Mouse (Mus musculus) urinary bladder, adult 18-20 months (tissue): ENCODE data around the gene Neurod2.

Experiments
- DNase-seq, 2 experiments: peaks; one replicate each; pipeline ENCODE4 v3.0.0; 2022; ENCODE audit warnings: low spot score in 2 of 2, mixed read lengths in 2 of 2

Neurod2 gene

DNA sequence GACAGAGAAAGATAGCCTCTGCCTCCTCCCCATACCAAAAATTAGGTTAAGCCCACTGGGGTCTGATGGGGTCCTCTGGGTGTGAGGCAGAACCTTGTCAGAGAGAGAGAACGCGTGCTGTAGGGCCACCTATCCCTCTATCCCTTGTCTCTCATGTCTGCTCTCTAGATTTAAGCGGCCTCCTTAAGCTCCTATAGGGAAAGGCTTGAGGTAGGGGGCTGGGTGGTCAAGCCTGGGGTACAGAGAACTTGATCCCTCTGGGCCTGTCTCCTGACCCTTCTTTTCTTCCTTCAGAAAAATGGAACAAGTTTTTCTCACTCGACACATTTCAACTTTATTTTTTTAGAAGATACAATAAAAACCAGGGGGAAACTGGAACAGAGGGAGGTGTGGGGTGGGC, 3.4 kb upstream of the Neurod2 start:
- DNase-seq, result no peak

DNA sequence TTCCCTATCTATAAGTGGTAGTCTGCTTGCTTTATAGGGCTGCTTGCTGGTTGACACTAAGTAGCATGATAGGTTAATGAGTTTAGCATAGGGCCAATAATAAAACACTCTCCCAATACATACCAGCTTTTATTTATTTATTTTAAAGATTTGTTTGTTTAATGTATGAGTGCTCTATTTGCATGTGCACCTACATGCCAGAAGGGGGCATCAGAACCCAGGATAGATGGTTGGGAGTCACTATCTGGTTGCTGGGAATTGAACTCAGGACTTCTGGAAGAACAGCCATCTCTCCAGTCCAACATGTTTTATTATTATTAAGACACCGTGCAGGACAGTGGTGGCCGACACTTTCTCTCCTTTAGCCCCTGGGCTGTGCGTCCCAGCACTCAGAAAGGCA, 2.7 kb upstream of the Neurod2 start:
- DNase-seq, result no peak

DNA sequence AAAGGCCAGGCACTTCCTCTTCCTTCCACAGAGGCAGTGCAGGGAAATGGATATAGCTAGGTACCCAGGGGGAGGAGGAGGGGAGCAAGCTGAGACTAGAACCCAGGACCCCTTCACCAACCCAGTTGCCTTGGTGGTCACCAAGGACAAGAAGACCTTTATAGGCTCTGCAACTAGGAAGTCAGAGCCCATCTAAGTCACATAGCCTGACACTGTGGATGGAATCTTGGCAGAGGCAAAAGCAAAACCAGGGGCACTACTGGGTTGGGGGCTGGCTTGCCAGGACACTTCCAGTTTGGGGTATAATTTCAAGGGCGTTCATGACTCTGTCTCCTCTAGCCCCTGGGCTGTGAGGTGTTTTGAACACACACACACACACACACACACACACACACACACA, 2.0 kb upstream of the Neurod2 start:
- no peak for DNase-seq

DNA sequence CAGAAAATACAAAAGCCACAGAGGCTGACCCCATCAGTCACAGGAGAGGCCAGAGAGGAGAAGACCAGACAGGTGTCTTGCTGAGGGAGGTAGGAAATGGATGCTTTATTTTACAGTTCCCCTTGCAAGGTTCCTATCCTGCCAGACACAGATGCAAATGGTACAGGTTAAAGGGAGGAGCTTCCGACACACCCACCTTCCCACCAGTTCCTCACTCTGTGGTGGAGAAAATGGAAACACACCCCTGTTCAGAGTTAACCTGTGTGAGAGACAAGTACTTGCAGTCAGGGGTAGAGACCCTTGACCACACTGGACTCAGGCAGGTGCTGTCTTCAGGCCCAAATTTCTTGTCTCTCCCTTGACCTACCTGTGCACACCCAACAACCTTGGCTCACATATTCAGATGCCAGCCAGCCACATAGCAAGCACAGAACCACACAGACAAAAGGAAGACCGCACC, 1.3 kb upstream of the Neurod2 start:
- DNase-seq, result no peak

DNA sequence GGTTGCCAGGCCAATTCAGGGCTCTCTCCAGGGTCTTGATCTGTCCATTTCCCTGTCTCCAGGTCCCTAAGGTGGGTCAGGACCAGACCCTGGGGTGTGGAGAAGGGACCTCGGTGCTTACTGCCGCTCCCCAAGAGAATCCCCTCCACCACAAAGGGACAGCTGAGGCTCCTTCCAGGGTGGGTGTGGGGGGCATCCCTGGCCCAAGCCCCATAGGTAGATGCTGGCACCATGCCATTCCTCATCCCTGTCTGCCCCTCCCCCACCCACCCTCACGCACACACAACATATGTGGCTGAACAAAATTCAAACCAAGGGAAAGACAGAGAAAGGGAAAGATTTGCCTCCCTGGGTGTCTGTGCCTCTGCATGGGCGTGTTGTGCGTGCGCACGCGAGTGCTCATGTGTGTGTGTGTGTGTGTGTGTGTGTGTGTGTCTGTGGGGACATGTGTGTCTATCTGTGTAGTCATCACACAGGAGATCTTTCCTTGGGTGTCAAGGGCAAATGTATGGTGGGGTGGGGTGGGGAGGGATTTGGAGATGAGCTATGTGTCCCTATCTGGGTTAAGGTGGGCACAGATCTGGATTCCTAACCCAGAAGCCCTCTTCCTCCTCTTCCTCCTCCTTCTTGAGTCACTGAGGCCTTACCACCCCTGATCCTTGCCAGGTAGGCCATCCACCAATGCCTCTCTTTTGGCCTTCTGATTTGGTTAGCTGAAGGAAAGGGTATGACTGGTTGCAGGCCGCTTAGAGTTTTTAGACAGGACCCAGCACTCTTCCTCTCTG, 704 bp upstream of the Neurod2 start:
- no peak for DNase-seq

DNA sequence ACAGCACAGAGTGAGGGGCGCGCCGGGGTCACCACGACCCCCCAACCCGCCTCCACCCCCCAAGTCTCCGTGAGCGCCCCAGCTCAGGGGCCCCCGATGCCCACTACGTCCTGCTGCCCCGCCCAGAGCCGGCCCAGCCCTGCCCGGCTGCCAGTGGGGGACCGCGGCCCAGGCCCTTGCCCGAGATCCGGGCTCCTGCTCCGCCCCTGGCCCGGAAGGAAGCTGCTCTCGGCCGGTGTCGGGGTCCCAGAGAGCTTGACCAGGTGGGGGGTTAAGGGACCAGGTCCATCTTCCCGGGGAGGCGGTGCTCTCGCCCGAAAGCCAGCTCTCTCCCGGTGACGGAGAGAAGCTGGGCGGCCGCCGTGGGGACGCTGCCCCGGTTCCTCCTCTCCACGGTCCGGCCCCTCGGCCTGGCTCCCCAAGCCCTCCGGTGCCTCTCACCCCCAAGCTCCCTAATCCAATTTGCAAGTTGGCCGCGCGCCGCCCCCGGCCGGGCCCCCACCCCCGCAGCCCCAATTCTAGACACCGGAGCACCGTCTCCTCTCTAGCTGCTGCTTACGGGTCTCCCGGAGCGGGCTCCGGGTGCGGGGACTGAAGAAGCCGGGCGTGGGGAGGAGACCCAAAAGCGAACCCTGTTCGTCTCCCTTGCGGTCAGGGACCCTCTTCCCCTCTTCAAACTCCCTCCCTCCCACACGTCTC, 928 bp downstream of the Neurod2 start:
- no peak for DNase-seq

DNA sequence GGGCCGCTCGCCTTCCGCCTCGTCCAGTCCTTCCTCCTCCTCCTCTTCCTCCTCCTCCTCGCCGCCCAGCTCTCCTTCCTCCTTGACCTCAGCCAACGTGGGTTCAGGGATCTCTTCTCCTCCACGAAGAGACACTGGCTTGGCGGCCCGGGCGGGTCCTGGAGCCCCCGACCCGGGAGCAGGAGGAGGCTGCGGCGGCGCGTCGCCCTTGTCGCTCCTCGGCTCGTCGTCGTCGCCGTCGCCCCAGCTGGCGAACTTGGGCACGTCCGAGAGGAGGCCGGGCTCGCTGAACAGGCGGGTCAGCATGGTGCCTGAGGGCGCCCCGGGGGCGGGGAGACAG, 1.4 kb downstream of the Neurod2 start:
- DNase-seq, result no peak

DNA sequence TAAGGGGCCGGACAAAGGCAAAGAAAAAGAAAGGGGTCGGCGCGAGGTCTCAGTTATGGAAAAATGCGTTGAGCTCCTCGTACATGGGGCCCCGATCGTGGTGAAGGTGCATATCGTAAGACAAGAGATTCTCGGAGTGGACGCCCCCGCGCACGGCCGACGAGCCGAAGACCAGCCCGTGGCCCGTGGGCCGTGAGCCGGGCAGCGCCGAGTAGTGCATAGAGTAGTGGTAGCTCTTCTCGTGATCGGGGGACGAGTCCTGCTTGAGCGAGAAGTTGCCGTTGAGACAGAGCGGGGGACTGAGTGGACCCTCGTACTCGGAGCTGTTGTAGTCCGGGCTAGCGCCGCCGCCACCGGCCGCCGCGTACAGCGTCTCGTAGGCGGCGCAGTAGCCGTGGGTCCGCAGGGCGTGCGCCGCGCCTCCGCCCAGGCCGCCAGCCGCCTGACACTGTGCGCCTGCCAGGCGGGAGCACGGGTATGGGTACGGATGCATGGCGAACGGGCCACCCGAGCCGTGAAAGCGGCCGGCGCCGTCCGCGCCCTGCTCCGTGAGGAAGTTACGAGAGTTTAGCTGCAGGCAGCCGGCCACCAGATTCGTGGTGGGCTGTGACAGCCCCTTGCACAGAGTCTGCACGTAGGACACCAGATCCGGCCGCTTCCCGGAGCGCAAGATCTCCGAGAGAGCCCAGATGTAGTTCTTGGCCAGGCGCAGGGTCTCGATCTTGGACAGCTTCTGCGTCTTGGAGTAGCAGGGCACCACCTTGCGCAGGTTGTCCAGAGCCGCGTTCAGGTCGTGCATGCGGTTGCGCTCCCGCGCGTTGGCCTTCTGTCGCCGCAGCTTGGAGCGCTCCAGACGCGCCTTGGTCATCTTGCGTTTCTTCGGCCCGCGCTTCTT, 2.1 kb downstream of the Neurod2 start:
- DNase-seq, result no peak

DNA sequence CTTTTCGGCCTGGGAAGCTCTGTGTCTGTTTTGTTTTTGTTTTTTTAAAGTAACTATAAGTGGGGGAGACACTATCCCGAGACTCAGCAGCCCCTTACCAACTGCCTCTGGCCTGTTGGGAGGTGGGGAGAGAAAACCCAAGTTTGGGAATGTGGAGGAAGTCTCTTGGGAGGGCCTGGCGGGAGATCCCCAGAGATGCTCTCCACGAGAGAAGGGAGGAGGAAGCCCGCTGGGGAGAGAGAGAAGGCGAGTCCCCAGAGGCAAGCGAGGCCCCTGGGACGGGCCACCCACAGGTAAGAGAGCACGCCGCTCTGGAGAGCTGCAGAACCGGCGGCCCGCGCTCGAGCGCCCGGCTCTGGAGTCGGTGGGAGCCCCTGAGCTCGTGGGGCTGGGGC, 2.7 kb downstream of the Neurod2 start:
- DNase-seq, result no peak

DNA sequence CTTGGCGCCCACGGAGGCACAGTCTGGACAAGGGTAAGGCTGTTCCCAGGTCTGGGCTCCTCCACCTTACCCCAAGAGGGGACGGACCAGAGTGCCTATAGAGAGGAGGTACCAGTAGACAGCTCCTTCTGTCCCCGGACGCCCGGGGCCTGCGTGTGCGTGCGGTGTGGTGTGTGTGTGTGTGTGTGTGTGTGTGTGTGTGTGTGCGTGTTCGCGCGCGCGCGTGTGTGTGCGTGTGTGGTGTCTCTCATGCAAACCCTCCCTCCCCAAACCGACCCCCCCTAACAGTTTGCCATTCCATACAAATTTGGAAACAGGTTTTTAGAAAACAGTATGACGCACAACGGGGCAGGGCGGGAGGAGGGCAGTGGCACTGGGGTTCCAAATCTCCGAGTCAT, 3.6 kb downstream of the Neurod2 start:
- DNase-seq, result no peak

DNA sequence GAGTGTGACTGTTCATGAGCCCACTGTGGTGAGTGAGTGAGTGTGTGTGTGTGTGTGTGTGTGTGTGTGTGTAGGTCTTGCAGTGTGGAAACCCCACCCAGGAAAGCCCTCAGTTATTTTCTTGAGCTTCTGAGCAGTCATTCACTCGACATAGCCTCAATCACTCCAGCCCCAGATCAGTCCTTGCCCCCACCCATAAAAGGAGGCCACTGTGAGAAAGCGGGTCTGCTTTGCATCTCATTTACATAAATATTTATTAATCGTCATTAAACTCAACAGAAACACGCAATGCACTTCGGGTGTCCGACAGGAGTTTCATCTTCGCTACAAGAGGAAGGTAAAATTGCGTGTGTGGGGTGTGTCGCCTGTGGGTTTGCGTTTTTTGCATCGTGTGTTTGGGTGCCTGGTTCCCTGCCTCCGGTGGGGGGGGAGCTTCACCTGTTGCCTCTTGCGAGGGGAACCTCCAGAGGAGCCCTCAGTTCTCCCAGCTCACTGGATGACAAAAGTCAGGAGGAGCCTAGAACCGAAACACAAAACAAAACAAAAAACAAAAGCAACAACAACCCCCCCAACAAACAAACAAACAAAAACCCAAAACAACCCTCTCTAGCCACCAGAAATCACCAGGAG, 4.1 kb downstream of the Neurod2 start:
- DNase-seq, result no peak

DNA sequence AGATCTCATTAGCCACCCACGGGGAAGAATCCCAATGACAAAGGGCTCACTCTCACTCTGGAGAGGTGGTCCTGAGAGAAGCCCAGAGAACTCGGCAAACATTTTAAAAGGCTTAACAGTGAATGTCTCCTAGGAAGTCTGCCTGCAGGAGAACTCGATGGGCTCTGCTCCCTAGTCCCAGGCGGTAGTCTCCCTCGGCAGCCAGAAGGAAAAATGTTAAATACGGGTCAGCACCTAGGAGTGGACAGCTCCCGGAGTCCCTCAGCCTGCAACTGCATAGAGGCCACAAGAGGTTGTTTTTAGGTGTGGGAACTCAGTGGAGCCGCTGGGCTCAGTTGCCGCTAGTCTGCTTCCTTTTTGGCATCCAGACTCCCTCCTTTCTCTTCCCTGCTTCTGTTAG, 5.5 kb downstream of the Neurod2 start:
- DNase-seq, result no peak

DNA sequence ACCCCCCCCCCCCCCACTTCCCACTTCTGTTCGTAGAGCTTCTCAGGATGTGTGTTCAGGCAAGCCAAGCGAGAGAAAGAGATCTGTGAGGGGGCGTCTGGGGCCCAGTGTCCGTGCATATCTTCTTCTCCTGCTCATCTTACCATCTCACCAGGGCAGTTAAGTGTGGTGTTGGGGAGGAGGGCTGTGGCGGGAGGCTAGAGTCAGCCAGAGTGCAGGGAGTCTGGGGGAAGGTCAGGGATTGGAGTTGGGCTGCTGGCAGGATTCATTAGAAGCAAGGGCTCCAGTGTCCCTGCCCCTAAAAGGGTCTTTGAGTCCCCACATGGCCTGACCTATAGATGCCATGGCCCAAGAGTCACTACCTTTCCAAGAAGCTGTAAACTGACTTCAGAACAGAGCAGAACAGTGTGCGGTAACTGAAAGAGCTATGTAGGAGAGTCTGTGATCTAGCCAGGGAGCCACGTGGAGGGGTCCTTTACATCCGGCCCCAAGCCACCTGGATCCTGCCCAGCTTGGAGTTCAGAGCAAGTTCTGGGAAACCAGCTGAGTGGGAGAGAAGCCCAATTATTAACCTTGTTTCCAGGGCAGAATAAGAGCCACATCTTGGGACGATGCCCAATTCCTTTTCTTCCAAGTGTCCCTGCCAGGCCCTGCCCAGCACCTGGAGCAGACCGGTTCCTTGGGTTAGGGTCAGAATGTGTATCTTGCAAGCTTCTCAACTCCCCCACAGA, 6.1 kb downstream of the Neurod2 start:
- no peak for DNase-seq

DNA sequence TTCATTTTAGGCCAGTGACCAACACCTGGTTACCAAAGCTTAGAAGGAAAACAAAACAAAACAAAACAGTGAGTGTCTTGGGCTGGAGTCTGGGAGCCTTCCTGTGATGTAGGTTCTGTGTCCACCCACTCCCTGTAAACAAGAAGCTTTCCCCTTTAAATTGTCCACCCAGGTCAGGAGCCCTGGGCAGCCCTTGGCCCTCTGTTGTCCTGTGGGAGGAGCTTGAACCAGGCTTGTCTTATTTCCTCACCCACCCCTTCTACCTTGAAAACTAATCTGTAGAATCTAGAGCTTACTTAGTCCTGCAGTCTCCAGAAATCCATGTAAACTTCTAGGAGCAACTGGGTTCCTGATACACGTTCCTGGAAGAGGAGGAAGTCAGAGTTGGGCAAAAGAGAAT, 7.3 kb downstream of the Neurod2 start:
- no peak for DNase-seq

DNA sequence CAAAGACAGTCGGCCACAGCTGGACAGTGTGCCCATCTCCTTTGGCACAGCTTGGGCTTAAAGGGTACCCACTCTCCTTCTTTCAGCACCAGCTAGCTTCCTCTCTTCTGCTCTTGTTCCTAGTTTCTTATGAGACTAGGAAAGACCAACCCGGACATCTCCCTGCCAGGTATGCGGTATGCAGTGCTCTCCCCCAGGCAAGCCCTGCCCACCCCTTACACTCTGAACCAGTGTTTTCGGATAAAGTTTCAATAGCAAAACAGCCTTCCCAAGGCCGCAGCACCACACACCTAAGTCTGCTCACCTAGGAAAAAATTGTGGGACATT, 7.8 kb downstream of the Neurod2 start:
- DNase-seq, result no peak

DNA sequence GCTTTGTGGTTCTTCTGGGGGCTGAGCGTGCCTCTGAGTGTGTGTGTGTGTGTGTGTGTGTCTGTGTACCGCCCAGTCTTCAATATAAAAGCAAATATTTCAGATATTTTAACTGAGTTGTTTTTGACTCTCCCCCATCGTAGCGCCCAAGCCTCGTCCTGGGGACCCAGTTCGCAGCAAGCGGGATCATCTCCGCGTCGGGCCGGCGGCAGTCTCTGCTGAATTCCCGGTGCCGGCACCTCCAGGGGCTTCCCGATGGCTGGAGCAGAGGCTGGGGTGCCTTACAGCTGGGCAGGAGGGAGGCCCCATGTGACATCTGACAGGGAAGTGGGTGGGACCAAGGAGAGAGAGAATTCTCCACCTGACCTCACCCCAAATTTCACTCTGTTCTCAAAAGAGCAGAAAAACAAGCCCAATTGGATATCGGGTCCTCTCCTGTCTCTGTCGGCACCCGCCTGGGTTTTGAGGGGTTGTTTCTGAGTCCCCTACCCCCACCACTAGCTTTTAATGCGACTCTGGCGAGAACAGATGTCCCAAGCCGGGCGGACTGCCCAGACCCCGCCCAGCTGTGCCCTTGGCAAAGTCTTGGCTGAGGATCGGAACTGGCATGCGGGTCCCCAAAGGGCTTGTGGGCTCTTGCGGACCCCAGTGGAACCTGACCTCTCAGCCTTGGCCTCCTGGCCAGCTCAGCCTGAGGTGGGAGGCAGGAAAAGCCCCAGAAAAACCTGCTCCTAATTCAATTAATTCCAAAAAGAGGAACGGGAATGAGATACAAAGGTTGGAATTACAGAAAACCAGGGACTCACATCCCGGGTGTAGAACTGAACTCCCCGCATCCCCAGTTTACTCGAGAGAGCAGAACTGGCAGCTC, 8.4 kb downstream of the Neurod2 start:
- DNase-seq, result no peak

DNA sequence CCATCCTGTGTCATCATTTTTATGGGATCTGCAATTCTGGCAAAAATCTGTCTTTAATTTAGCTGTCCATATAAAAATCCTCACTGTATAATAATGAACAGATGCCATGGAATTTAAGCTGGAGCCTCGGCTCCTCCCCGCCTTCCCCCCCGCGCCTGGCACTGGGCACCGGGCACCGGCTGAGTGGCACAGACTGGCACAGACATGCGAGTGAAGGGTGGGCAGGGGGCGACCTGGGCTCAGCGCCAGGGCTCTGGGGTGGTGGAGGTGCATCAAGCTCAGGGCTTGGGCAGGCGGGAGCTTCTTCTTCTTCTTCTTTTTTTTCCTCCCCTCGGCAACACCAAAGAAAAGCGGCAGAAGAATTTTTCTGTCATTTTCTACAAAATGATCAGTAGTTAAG, 9.1 kb downstream of the Neurod2 start:
- no peak for DNase-seq

DNA sequence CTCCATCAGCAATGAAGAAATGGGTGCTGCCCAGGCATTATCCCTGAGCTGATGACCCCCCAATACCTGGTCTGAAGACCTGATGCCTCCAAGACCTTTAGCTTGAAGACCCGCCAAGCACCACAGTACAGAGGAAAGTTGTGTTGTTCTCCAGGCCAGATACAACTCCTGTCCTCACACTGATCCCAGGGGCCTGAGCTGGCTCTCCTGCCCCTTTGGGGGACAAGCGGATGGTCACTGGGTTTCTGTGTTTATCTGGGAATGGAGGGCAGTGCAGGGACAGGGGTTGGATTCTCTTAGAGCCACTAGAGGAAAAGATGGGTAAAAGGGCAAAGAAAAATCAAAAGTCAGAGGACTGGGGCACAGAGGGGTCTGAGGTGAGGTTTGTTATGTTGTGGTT, 9.5 kb downstream of the Neurod2 start:
- DNase-seq, result no peak

DNA sequence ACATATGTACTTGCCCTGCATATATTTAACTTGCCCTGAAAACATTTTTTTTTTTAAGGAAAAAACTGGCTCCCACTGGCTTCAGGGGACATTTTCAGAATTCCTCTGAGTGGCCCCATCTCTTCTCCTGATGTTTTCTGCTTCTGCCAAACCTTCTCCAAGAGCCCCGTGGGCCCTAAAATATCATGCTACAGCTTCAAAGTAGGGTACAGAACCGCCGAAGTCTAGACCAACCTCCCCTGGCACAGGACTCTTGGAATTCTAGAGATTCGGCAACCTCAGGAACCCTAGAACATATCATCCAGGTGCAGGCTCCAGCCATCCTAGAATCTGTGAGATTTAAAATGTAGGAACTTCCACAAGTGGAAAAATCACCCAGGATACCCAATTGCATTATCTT, 9.9 kb downstream of the Neurod2 start:
- DNase-seq, result no peak

DNA sequence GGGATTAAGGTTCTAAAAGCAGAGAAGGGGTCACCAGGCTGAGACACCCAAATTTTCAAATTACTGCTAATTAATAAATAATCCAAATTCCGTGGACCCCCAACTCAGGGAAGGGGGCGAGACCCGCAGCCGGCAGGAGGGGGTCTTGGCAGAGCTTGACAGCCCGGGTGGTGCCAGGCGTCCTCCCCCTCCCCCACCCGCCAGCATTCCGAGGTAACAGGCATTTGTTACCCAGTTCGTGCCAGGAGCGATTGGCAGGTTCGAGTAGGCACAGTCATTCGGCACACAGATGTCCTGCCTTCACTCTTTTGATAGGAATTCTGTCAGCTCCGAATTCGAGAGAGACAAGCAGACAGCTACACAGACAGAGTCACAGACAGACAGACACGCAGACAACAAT, 10.3 kb downstream of the Neurod2 start:
- no peak for DNase-seq
